Mouse (Mus musculus): ENCODE data around the gene Prdx5.

GRCm38 (mm10) chr19:6920741-6921636, 11.1 kb upstream of the Prdx5 start:
- TF ChIP-seq POLR2A (IDR thresholded peaks at IDR 0.05; ENCODE audit: insufficient read depth, low read depth, low read length): no peak
- TF ChIP-seq CTCF (IDR thresholded peaks at IDR 0.05): 0 out of 2 replicates have a peak, but pooled peaks have one; percentile 21
- TF ChIP-seq EP300 (IDR thresholded peaks at IDR 0.05; ENCODE audit: insufficient read depth, low read depth, low read length): no peak

Data from heart, adult 2 months (tissue).